ENCODE assay signal across 18 mouse cellular contexts in the genomic region with DNA sequence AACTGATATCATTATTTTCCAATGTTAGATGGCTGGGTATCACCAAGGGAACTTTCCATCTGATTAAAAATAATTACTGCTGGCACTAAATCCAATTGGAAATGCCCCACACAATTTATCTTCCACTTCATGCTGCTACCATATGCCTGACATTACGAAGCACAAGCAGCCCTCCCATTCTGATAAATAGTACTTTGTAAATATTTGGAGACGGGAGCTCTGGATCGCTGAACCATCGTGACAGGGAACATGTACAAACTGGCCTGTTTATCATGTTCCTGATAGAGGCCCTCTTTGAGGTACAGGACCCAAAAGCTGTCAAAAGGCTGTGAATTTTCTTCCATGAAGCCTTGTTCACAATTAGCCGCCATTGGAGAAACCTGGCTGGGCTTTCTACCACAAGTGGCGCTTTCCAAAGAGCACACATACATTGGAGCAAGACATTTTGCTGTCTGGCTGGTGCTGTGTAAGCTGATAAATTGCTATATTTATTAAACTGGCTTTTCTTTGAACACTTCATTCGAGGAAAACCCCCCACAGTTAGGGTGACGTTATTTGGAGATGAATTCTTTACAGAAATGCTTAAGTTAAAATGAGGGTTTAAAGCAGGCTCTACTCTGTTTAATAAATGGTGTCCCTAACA.
DNase-seq lines count a peak whose midpoint lies in the region; ATAC-seq and TF ChIP-seq lines count a peak whose summit lies in the region.
"Had no signal": no experiment of that assay in that cellular context is flagged by ENCODE, and none has a peak within 500 bp of the region (broad histone marks: within the 10 kb centered on the region; RNA-seq: fewer than 3 reads in every experiment).

No protein-coding gene starts in this region.

- no peaks in the 10 kb centered on the region for H3K36me3 ChIP-seq in forebrain, embryonic 16.5 days (ENCODE audit: control insufficient read depth, insufficient read depth)
- no peaks in the 10 kb centered on the region for H3K36me3 ChIP-seq in forebrain, embryonic 10.5 days (replicated peaks)
- H3K36me3 ChIP-seq in stomach, embryonic 14.5 days (ENCODE audit: control insufficient read depth, insufficient read depth, low read length) = no peaks in the 10 kb centered on the region
- no peaks in the 10 kb centered on the region for H3K36me3 ChIP-seq in stomach, postnatal 0 days (ENCODE audit: control insufficient read depth, insufficient read depth, low read length)
- H3K36me3 ChIP-seq: embryonic facial prominence, embryonic 12.5 days; heart, embryonic 13.5 days had no signal

- WGBS in forebrain, embryonic 16.5 days = 60% methylated on average over 8 of the region's 8 CpGs
- WGBS in forebrain, embryonic 10.5 days = 93% methylated on average over 8 of the region's 8 CpGs
- WGBS in stomach, embryonic 14.5 days = 23% methylated on average over 8 of the region's 8 CpGs
- WGBS in stomach, postnatal 0 days = 17% methylated on average over 8 of the region's 8 CpGs

- H3K4me2 ChIP-seq in forebrain, embryonic 16.5 days (ENCODE audit: low read length) = no peak overlapping the region
- no peak overlapping the region for H3K4me2 ChIP-seq in stomach, embryonic 14.5 days (replicated peaks; ENCODE audit: low read depth, low read length)
- no peak overlapping the region for H3K4me2 ChIP-seq in stomach, postnatal 0 days (replicated peaks; ENCODE audit: low read depth)
- H3K4me2 ChIP-seq: embryonic facial prominence, embryonic 12.5 days; heart, embryonic 13.5 days had no signal

- peak; percentile 72 for ATAC-seq in forebrain, embryonic 16.5 days
- ATAC-seq in stomach, embryonic 14.5 days (ENCODE audit: insufficient number of reproducible peaks, insufficient read depth, low FRiP score, low read depth) = peak; percentile 49; the same call in 1 of the 2 replicates
- ATAC-seq in stomach, postnatal 0 days (ENCODE audit: low FRiP score, low TSS enrichment) = no peak

- no peaks in the 10 kb centered on the region for H3K27me3 ChIP-seq in forebrain, embryonic 16.5 days (replicated peaks; ENCODE audit: control insufficient read depth, insufficient read depth, low read length)
- no peaks in the 10 kb centered on the region for H3K27me3 ChIP-seq in forebrain, embryonic 10.5 days (ENCODE audit: poor library complexity, severe bottlenecking)
- no peaks in the 10 kb centered on the region for H3K27me3 ChIP-seq in stomach, embryonic 14.5 days (ENCODE audit: control insufficient read depth, insufficient read depth, low read length)
- no peaks in the 10 kb centered on the region for H3K27me3 ChIP-seq in stomach, postnatal 0 days (ENCODE audit: control insufficient read depth, insufficient read depth, low read length)
- H3K27me3 ChIP-seq: embryonic facial prominence, embryonic 12.5 days; heart, embryonic 13.5 days had no signal

- no peak for TF ChIP-seq EP300 in stomach, postnatal 0 days (optimal IDR thresholded peaks at IDR 0.05)

- H3K27ac ChIP-seq in forebrain, embryonic 16.5 days (ENCODE audit: low read length) = no peak overlapping the region
- no peak overlapping the region for H3K27ac ChIP-seq in forebrain, embryonic 10.5 days
- H3K27ac ChIP-seq in layer of hippocampus, adult 2 months = no peak overlapping the region
- no peak overlapping the region for H3K27ac ChIP-seq in stomach, embryonic 14.5 days (ENCODE audit: low read length)
- no peak overlapping the region for H3K27ac ChIP-seq in stomach, postnatal 0 days (replicated peaks)
- H3K27ac ChIP-seq: embryonic facial prominence, embryonic 12.5 days; heart, embryonic 13.5 days; kidney, postnatal 0 days; left cerebral cortex, adult 2 months; liver, embryonic 14.5 days had no signal

- 0 out of 2 replicates have a peak, but pooled peaks have one; percentile 4 for TF ChIP-seq CTCF in layer of hippocampus, adult 2 months (conservative IDR thresholded peaks at IDR 0.05)
- TF ChIP-seq CTCF in stomach, postnatal 0 days (IDR thresholded peaks at IDR 0.05; ENCODE audit: low read depth) = no peak

- no peak overlapping the region for H3K4me3 ChIP-seq in forebrain, embryonic 16.5 days (replicated peaks; ENCODE audit: low read length)
- no peak overlapping the region for H3K4me3 ChIP-seq in forebrain, embryonic 10.5 days
- H3K4me3 ChIP-seq in layer of hippocampus, adult 2 months = no peak overlapping the region
- H3K4me3 ChIP-seq in stomach, embryonic 14.5 days (ENCODE audit: low read depth, low read length) = no peak overlapping the region
- H3K4me3 ChIP-seq in stomach, postnatal 0 days (ENCODE audit: low read depth, low read length) = no peak overlapping the region
- H3K4me3 ChIP-seq: embryonic facial prominence, embryonic 12.5 days; heart, embryonic 13.5 days; left cerebral cortex, adult 2 months had no signal

- no peak for DNase-seq in forebrain, embryonic 10.5 days (ENCODE audit: extremely low spot score, low spot score)
- DNase-seq in layer of hippocampus, adult 2 months (ENCODE audit: low spot score in 2 of 2) = no peak
- DNase-seq in layer of hippocampus, adult 9-11 months = no peak
- no peak for DNase-seq in stomach, postnatal 0 days (ENCODE audit: low spot score)
- DNase-seq in right cerebral cortex, postnatal 25 days = no peak
- DNase-seq in adrenal gland, adult 2 months = no peak
- DNase-seq: adrenal gland, adult 8-10 months; cerebellum, adult 11-12 months; heart, postnatal 36 days; kidney, adult 11 months; thymus, adult 2 months had no signal

- no peaks in the 10 kb centered on the region for H3K9me3 ChIP-seq in forebrain, embryonic 16.5 days (ENCODE audit: control insufficient read depth, low read length)
- H3K9me3 ChIP-seq in forebrain, embryonic 10.5 days = no peaks in the 10 kb centered on the region; the same call in 1 of the 2 replicates
- peaks cover 3% of the 10 kb centered on the region; the same call in 1 of the 2 replicates for H3K9me3 ChIP-seq in stomach, embryonic 14.5 days (ENCODE audit: control insufficient read depth, low read depth, low read length)
- H3K9me3 ChIP-seq in stomach, postnatal 0 days (ENCODE audit: control insufficient read depth, low read length) = no peaks in the 10 kb centered on the region
- H3K9me3 ChIP-seq: embryonic facial prominence, embryonic 12.5 days; heart, embryonic 13.5 days had no signal

- peaks cover 2% of the 10 kb centered on the region; the same call in 1 of the 2 replicates for H3K4me1 ChIP-seq in forebrain, embryonic 16.5 days (replicated peaks; ENCODE audit: control insufficient read depth, insufficient read depth, low read length)
- H3K4me1 ChIP-seq in forebrain, embryonic 10.5 days = no peaks in the 10 kb centered on the region
- H3K4me1 ChIP-seq in stomach, embryonic 14.5 days (ENCODE audit: control insufficient read depth, insufficient read depth, low read length) = no peaks in the 10 kb centered on the region
- no peaks in the 10 kb centered on the region for H3K4me1 ChIP-seq in stomach, postnatal 0 days (replicated peaks; ENCODE audit: control insufficient read depth, insufficient read depth)
- H3K4me1 ChIP-seq: embryonic facial prominence, embryonic 12.5 days; heart, embryonic 13.5 days had no signal

- H3K9ac ChIP-seq in forebrain, embryonic 16.5 days (replicated peaks; ENCODE audit: low read depth, low read length) = no peak overlapping the region
- no peak overlapping the region for H3K9ac ChIP-seq in stomach, embryonic 14.5 days (replicated peaks; ENCODE audit: low read depth, low read length)
- H3K9ac ChIP-seq in stomach, postnatal 0 days (ENCODE audit: low read length) = no peak overlapping the region
- H3K9ac ChIP-seq: embryonic facial prominence, embryonic 12.5 days; heart, embryonic 13.5 days; liver, embryonic 14.5 days had no signal
